Mouse (Mus musculus) frontal cortex, postnatal 10 days (tissue): ENCODE data around the gene Sept4.

ENCODE experiments used
- DNase-seq, 2 experiments: peaks; one replicate each; pipeline ENCODE4 v3.0.0; 2022; ENCODE audit warnings: low spot score in 2 of 2, mixed read lengths in 1 of 2

Sept4 gene

DNA sequence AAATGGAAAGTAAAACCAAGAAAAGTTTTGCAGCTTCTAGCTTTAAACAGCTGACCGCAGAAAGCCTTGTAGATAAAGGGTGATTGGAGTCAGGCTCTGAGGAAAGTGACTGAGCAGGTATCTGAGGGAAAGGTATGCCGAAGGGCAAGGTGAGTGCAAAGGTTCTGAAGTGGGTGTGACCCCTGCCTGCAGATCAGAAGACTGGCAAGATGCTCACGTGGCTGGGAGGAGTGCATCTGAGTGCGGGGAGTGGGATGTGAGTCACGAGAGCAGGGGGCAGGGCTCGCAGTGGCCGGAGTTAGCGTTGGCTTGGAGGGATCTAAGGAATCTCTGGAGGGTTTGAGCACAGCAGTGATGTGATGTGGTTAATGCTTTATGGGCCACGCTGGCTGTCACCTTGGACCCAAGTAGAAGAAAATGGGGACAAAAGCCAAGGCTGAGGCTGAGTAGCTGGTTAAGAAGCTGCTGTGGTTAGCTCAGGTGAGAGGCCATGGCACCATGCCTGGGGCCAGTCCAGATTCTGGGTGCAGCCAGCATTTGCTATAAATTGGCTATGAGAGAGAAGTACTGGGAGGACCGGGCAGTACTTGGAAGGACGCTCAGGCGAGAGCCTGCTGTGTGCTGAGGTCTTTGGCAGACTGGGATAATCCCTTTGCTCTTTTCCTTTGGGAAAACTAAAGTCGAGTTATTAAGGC is 30.8 kb downstream of the Sept4 start:
- no peak for DNase-seq

DNA sequence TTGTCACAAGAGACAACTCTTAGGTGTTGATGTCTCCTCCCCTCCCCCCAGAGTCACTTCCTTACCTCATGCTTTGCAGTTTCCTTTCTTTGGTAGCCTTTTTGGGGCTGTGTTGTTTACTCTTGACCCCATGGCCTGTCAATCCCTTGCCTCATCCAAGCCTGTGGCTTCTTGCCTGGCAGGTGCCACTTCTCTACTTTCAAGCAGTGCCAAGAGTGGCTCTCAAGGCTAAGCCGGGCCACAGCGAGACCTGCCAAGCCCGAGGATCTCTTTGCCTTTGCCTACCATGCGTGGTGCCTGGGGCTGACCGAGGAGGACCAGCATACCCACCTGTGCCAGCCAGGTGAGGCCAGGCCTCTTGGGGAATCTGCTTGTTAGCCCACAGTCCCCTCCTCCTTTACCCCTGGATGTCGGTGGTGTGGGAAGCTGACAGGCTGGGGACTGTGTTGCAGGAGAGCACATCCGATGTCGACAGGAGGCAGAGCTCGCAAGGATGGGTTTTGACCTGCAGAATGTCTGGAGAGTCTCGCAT is 31.7 kb downstream of the Sept4 start:
- no peak for DNase-seq

DNA sequence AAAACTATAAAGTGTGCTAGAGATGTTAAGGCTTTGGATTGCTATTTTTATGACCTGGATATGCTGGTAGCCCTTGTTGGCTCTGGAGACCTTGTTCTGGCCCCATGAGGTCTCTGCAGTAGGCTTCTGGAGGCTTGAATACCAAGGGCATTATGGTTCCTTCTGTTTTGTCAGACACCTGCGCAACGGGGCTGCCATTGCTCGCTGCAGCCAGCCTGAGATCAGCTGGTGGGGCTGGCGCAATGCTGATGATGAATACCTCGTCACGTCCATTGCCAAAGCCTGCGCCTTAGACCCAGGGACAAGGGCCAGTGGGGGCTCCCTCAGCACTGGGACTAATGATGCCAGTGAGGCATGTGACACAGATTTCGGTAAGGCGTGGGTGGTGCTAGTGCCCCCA is 33.5 kb downstream of the Sept4 start:
- DNase-seq = no peak

DNA sequence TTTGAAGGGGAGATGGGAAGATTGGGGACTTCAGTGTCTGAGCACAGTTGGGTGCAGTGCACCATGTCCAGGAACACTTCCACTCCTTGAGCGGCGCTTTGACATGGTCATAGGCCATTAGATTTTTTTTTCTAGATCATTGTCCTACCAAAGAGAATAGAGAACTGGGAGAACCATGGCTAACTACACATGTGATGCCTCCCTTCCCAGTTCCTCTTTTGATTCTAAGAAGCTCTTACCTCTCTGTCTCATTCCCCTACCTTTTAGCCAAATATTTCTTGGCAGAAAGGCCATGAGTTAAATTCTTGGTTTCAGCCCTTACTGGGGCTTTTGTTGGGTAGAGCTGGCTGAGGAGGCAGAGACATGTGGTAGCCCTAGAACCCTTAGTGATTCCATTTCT is 34.9 kb downstream of the Sept4 start:
- DNase-seq = no peak

DNA sequence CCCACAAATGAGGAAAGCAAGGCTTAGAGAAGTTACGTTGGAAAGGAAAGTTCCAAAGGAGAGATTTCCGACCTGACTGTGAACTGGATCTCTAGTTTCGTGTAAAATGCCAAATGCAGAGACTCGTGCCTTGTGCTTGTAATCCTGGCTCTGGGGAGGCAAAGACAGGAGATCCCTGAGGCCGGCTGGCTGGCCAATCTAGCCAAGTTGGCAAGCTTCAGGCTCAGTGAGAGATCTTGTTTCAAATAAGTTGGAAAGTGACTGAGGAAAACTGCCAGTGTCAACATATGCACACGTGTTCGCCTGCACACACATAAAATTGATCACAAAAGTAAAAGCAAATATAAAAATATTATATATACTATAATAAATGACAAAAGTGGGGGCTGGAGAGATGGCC is 40.6 kb downstream of the Sept4 start:
- no peak for DNase-seq

DNA sequence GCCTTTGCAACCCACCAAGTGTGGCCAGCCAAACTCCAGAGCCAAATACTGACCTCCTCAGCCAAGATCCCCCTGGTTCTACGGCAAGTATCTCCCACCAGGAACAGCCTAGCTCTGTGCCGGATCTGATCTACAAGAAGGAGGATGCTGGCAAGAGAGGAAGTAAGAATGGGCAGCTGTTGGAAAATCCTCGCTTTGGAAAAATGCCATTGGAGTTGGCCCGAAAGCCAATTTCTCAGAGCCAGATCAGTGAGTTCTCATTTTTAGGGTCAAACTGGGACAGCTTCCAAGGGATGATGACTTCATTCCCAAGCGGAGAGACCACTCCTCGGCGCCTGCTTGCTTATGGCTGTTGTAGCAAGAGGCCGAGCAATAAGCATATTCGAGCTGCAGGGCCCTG is 42.8 kb downstream of the Sept4 start:
- DNase-seq = no peak

DNA sequence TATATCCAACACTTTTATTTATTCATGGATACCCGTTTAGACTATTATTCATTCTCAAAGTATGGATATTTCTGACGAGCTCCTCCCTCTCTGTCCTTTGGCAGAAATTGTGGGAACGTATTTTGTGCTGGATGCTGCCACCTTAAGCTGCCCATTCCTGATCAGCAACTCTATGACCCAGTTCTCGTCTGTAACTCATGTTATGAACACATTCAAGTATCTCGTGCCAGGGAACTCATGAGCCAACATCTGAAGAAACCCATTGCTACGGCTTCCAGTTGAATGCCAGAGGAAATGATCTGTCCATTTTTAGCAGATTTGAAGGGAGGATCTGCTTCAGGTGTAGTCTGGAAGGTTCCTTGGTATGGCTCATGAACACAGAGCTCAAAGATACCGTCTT is 45.3 kb downstream of the Sept4 start:
- no peak for DNase-seq

DNA sequence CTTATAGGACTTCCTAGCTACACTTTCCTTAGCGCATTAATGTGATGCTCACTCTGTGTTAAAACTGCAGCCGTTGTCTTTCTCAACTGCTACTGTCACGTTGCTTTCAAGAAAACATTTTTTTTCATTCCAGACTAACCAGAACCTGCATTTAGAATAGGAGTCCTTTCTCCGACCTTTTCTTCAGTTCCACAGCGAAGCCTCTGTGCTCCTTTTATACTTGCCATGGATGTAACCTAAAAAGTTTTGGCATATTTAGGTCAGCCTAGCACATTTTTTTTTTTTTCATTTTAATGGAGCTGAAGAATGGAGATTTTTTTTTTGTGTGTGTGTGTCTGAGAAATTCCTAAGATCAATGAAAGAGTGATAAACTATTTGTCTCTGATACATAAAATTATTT is 46.8 kb downstream of the Sept4 start:
- no peak for DNase-seq

DNA sequence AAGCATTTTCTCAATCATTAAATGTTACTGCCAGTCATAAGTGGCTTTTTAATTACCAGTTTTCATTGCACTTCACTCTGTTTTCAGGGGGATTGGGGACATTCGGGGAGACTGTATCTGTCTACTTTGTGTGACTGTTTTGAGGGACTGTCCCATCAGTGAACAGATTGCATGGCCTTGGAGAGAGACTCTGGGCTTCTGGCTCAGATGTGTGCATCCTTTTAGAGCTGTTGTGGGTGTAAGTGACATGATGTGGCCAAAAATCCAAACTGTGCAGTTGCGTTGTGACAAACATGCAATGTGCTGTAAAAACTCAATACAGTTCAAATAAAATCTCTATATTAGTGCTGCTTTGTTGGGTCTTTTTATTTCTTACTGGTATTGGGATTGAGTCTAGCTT is 47.2 kb downstream of the Sept4 start:
- no peak for DNase-seq

DNA sequence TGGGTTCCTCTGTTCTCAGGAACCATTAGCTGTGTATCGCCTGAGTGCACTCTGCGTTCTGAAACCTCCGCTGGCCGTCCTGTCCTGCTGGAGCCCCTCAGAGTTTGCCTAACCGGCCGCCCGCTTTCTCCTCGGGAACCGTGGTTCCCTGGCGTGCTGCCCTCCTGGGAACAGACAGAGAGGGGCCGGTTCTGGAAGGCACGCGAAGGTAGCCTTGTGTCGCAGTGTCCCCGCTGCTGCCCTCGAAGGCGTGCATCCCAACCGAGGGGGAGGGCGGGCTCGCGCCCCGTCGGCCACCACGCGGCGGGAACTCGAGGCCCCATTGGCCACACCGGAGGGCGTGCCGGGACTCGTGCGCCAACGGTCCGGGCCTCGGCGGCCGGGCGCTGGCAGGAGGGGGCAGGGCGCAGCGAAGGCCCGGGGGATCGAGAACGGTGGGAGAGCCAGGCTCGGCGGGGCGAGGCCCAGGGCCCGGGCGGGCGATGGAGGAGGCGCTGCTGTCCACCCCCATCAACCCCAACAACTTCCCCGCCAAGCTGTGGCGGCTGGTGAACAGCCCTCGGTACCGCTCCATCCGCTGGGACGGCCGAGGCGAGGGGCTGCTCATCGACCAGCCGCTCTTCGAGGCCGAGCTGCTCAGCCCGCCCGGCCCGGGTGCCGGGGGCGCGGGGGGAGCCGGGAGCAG is 48.2 kb downstream of the Sept4 start, which contains the start of gene Hsf5:
TSS of gene Hsf5 (plus strand) at position 375 of the 685 bp plus-strand sequence.
- no peak for DNase-seq

DNA sequence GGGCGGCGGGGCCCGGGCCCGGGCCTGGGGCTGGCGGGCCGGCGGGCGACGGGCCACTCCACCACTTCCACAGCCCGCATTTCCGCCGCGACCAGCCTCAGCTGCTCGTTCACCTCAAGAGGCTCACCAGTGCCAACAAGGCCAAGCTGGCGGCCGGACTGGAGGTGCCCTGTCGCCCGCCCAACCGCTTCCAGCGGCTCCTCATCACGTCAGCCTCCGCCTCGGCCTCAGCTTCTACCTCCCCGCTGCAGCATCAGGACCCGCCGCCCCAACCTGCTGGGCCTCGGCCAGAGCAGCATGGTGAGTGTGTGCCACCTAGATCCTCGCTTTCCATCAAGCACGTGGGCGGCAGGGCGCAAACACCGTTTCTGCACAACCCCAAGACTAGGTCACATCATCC is 48.9 kb downstream of the Sept4 start:
- DNase-seq = no peak

DNA sequence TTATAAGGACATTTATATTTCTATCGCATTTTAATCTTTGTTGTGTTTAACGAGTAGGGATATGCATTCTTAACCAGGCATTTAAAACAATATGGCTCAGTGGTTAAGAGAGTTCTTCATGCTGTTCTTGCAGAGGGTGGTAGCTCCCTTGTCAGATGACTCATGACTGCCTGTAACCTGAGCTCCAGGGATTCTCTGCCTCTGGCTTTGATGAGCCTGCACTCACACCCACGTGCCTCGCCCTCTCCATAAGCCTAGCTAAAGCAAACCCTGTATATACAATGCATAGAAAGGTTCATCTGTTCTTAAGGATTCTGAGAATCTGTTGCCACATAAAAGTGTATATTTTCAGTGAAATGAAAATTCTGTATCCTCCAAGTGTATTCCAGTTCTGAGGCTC is 54.5 kb downstream of the Sept4 start:
- DNase-seq = no peak

DNA sequence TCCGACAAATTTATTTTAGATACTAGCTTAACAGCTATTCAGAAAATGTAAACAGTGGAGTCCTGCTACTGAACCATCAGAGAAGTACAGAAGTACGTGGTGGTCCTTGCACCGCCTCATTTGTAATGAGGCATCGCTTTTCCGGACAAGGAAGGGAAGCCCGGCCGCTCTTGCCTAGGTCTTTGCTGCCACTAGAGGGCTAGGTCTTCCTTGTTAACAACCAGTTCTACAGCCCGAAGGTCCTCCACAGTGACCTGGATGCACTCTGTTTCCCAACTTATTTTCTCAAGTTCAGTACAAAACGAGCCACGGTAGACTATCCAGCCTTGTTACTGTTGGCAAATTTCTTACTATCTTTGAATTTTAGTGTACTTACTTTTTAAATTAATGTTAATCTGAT is 61.2 kb downstream of the Sept4 start:
- no peak for DNase-seq

DNA sequence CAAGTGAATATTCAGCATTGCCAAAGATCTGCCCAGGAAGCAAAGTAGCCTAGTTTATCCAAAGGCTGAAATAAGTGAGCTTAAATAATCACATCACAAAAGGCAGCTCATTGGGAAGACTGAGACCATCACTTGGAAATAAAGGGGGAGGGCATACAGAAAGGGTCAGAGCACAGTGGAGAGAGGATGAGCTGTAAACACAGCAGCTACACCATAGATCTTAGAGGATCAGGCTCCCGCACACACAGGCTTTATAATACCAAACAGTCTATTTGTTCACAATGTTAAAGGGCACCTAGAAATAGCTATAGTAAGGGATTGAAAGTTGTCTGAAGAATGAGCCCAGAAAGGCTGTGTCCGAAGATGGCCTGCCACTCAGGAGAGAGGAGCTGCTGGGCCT is 70.1 kb downstream of the Sept4 start:
- DNase-seq = no peak

DNA sequence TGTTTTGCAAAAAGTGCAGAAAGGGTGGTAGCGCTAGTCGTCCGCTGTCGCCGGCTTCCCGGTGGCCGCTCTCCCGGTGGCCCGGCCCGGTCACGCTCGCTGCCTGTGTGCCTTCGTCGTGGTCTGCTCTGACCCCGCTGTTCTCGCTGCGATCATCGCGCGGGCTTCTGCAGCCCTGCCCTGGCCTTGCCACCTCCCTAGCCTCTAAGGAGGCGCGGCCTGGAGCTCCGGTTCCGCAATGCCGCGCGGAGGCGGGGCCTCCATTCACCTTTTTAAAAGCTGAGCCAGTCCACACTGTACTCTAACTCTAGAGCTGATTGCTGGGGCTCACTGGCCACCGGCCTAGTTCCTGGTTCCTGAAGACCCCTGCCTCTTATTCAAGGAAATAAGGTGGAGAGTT is 70.5 kb downstream of the Sept4 start:
- DNase-seq = peak in 1 of 2 experiments; percentile 22
